Mouse (Mus musculus): ENCODE data around the gene Slc28a1.

The Slc28a1 gene

DNA sequence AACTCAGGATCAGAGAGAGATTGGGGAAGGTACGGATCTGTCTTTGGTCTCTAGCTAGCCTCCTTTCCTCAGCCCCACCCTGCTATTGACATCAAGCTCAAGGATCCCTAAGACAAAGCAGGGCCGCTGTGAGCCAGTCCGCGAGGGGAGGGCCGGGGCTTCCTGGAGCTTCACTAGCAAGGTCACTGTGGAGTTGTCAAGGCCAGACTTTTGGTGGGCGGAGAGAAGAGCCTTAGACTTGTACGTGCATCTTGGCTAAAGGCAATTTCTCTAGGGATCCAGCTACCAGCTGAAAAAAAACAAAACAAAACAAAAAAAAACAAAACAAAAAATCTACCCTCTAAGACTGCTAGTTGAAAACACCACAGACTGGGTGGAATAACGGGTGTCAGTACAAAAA, 97.2 kb downstream of the Slc28a1 start:
- DNase-seq (ENCODE audit: low read depth in 2 of 2, low spot score in 2 of 2), result no peak

DNA sequence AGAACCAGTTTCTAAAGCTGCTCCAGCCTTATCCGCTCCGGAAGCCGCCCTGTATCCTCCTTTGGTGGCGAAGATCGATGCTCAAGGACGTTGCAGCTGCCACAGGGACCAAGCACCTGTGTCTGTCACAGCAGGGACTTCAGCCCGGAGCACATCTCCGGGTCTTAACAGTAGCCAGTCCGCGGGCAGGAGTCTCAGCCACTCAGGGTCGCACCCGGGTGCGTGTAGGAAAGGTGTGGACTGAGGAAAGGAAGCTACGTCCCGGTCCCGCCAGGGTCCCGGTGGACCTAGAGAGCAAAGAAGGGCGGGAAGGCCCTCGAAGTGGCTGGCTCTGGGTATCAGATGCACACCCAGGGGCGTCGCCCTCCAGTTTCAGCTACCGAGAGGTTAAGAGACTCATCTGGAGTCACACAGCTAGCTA, 97.7 kb downstream of the Slc28a1 start:
- DNase-seq (ENCODE audit: low read depth in 2 of 2, low spot score in 2 of 2), result peak; percentile 57 to 66

DNA sequence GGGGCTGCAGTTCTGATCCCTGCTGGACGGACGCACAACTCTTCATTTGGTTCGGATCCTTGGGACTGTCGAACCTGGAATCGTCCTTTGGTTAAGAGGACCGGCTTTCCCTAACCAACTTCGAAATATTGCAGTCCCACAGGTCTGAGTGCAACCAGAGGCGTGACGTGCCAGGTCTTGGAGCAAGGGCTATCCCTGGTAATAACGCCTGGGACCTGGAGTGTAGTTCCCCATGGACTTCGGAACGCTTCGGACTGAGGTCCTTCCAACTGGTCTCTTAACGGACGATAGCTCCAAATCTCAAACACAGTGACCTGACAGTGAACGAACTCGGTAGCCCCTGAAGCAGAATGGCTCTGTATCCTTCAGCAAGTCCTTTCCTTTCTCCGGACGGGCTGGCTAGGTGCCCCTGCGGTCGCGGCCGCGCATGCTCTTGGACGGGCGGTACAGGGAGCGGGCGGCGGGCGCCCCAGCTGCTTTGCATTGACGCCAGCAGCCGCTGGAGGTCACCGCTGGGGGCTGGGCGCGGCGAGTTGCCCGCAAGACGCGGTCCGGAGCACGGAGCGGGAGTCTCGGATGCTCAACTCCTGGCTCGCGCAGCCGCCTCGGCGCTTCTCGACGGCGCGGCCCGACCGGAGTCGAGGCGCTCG, 98.2 kb downstream of the Slc28a1 start:
- peak; percentile 87 to 93 for DNase-seq (ENCODE audit: low read depth in 2 of 2, low spot score in 2 of 2)

DNA sequence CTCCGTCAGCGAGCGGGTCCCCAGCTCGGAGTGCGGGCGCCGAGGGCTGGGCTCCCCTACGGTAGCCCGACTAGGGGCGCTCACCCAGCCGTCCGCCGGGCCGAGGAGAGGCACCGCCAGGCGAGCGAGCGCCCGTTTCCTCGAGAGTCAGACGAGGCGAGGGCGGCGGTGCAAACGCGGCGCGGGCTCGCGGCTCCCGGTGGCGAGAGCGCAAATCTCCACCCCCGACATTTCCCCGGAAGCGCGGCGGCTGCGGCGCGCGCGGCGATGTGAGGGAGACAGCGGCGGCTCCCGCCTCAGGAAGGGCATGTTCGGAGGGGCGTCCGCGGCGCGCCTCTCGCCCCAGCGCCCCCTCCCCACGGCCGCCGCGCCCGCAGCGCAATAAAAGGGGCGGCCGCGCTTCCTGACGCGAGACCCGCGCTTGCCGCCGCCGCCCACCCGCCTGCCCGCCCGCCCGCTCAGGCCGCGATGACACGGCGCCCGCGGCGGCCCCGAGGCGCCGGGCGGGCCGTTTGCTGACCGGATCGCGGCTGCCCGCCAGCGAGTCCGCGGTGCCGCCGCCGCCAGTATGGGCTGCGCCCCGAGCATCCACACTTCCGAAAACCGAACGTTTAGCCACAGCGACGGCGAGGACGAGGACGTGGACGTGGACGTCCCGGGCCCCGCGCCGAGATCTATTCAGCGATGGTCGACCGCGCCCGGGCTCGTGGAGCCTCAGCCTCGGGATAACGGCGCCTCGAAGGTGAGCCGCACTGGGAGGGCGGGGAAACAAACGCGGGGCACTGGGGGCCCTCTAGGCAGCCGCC, 99.0 kb downstream of the Slc28a1 start, which contains the start of gene Pde8a:
Gene Pde8a, plus strand, starts transcription at position 250 of the 806 bp plus-strand sequence.
- peak; percentile 6 to 20 for DNase-seq (ENCODE audit: low read depth in 2 of 2, low spot score in 2 of 2)

DNA sequence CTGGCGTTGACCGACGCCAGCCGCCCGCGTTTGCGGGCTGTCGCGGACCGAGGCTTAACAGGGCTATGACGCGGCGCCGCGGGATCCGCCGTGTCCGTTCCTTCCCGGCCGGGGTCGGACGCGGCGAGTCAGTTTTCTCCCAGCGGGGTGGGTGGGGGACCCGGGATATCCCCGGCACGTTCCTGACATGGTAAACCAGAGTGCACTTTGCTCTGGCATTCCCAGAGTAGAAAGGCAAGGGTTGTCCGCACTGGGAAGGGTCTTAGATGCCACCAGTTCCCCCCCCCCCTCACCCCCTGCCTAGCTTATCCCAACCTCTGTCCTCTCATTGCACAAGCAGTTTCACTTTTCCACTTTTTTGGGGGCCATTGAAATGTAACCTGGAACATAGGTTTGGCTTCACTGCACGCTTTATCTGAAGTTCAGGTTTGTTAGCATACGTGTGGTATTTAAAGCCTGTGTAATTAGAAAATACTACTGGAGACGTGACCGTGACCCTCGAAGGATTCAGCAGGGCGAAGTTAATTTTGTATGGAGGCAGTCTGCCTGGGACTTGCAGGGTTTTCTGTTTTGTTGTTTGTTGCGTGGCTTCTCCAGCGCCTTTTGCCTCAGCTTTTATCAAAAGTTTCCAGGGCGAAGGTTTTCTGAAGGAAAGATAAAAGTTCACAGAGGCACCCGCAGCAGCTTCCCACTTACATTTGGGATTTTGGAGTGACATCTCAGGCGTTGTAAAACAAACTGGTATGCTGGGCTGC, 99.7 kb downstream of the Slc28a1 start:
- no peak for DNase-seq (ENCODE audit: low read depth in 2 of 2, low spot score in 2 of 2)

DNA sequence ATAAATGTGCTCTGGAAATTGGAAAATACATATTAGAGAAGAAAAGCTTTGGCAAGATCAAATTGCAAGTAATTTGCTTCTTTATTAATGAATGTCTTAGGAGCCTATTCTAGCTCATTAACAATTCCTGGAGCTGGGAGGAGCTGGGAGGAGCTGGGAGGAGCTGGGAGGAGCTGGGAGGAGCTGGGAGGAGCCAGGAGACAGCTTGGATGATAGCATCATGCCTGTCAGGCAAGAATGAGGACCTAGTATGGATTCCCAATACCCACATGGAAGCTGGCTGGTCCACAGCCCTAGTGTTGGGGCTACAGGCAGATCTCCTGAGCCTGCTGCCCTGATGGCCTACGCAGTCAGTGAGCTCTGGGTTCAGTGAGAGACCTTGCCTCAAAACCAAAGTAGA, 101.4 kb downstream of the Slc28a1 start:
- no peak for DNase-seq (ENCODE audit: low read depth in 2 of 2, low spot score in 2 of 2)

DNA sequence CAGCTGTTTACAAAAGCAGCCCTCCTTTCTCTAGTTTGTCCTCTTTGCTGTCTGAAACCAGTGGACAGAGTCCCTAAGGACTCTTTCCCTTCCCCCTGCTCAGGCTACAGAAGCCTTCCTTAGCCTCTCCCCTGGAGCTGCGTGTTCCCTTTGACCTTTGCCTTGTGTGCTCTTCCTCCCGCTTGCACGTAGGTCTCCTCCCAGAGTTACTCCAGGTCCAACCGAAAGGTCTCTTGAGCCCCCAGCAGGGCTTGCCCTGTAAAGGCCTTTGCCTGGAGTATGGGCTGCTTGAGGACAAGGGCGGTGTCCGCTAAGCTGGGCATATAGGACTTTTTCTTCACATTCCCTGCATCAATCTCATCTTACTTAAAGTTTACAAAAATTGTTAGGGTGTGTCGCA, 104.7 kb downstream of the Slc28a1 start:
- no peak for DNase-seq (ENCODE audit: low read depth in 2 of 2, low spot score in 2 of 2)

All from CD8-positive naive resting alpha-beta T cell, adult 2 months (primary cell).